Mouse (Mus musculus) layer of hippocampus, adult 9-10 months (tissue): ENCODE results near the gene Htr5b.
A peak's percentile ranks its signal among the peaks of the same experiment; 100 is the strongest.

Experiments used
- DNase-seq: peaks from one replicate; pipeline ENCODE4 v3.0.0; 2022; ENCODE audit warnings: low spot score

Htr5b gene

DNA sequence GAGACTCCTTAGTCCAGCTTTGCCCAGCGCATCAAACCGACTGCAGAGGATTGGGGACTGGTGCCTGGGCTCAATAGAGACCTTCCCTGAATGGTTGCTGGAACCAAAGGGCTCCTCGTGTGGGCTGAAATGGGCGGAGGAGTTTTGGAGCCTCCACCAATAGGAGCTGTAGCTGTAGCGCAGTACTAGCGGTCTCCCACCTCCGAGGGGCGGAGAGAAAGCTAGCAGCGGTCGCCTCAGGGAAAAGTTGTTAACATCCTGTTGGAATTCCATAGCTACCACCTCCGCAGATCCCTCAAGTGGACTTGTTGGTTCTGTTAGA lies at the start of gene Htr5b:
TSS of gene Htr5b (minus strand) at position 67 of the 322 bp plus-strand sequence.
- no peak for DNase-seq

DNA sequence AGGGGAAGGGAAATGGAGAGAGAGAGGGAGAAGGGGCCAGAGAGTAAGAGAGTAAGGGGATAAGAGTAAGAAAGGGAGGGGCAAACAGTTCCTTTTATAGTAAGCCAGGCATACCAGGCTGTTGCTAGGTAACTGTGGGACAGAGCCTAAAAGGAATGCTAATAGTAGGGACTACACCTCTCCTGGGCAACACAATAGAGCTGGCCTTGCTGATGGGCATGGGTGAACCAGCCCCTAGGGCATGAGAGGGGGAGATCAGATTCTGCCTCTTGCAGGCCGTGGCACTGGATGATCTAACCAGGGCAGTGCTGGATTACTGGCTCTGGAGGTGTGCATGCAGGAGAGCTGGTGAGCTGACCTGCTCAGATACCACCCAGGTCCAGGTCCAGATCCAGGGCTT lies 49.2 kb upstream of the Htr5b start:
- DNase-seq = no peak

DNA sequence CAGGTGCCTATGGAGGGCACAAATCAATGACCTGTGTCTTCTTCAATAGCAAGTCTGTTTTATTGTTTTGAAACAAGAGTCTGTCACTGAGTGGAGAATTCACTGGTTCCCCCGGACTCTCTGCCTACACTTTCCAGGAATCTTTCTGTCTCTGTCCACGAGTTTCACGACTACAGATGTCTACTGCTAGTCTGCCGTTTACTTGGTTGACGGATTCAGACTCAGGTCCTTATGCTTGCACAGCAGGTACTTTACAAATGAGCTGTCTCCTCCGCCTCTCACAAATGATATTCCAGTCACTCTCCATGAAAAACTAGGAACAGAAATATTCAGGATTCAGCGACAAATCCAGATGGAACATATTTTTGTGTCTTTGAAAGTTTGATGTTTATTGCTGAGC lies 42.3 kb upstream of the Htr5b start:
- no peak for DNase-seq

DNA sequence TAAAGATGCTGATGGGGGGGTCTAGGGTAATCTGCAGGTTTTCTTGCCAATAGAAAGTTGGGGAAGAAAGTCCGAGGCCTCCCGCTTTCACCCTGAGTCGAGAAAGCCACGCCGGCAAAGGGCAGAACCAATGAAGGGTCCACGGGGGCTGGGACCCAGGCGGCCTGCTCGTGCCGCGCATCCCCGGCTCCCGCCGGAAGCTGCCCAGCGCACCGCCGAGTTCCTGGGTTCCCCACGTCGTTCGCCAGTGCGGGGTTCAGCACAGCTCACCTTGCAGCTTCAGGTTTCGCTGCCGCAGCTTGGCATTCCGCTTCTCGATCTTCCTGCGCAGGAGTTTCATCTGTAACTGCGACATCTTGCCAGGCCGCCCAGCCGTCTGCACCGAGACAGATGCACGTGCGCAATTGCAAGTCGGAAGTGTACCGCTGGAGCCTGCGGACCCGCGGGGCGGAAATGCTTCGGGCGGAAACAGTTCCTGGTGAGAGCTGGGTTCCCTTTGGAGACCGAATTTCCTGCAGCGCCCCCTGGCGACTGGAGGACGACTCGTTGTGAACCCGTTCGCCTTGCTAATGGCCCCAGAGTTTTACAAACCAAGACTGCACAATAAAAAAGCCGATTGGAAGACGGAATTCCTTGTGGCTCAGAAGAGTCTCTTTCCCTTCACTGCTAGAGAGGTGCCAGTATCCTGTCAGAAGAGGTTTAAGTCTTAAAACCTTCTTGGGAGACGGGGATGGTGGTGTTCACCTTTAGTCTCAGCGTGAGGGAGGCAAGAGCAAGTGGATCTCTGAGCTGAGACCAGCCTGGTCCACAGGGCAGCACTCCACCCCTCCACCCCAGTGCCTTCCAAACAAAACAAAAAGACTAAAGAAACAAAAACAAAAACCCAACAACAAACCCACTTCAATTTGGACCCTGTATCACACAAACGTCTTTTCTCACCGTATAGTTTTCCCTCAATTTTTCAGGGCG lies 39.5 kb upstream of the Htr5b start, which contains the start of gene Ddx18:
TSS of gene Ddx18 (minus strand) at position 469 of the 969 bp plus-strand sequence.
- peak; percentile 89 for DNase-seq

- DNase-seq = no peak
Measured at GRCm38 (mm10) chr1:121557861-121558260, 29.6 kb upstream of the Htr5b start.

DNA sequence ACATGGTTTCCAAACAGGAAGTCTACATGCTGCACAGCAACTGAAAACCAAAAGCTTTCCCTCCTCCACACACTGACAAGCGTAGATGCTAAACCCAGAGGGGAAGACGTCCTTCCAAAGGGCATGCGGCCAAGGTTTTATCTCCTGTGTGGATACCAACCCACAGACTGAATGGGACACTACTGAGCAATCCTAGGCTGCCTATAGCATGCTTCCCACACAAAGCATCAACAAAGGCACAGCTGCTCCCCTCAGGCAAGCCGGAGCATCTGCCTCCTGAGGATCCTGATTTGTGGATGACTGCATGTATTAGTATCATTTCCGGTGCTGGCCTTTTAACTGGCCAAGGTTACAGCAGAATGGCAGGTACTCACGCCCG lies 23.2 kb upstream of the Htr5b start:
- DNase-seq = no peak

- DNase-seq = no peak
Measured at GRCm38 (mm10) chr1:121550801-121551456, 22.7 kb upstream of the Htr5b start.

DNA sequence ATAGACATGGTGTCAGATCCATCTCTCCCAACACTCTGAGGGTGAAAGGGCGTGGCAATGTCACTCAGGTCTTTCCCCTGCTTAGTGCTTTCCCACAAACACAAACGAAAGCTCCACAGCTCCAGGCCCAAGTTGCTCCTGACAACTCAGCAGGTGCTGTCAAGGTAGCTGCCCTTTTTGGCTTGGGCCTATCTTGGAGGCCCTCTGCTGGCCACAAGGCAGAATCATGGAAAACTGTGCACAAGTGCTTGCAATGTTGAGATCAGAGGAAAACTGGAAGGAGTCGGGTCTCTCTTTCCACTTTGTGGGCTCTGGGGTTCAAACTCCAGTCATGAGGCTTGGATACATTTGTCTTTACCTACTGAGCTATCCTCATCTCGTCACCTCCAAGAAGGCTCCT lies 21.2 kb upstream of the Htr5b start:
- DNase-seq = no peak

DNA sequence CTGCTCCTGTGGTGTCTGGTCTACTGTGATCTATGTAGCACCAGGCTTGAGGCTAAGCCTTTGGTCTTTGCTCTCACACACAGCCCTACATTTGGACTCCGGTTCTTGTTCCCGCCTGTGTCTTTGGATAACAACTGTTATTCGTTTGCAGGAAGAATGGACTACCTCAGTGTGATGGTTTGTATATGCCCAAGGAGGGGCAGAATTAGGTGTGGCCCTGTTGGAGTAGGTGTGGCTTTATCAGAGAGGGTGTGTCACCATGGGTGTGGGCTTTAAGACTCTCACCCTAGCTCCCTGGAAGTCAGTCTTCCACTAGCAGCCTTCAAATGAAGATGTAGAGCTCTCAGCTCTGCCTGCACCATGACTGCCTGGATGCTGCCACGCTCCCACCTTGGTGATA lies 20.4 kb upstream of the Htr5b start:
- DNase-seq = no peak

GRCm38 (mm10) chr1:121546844-121547243 lies 18.6 kb upstream of the Htr5b start:
- no peak for DNase-seq

- no peak for DNase-seq
Measured at GRCm38 (mm10) chr1:121540361-121540760, 12.1 kb upstream of the Htr5b start.

DNA sequence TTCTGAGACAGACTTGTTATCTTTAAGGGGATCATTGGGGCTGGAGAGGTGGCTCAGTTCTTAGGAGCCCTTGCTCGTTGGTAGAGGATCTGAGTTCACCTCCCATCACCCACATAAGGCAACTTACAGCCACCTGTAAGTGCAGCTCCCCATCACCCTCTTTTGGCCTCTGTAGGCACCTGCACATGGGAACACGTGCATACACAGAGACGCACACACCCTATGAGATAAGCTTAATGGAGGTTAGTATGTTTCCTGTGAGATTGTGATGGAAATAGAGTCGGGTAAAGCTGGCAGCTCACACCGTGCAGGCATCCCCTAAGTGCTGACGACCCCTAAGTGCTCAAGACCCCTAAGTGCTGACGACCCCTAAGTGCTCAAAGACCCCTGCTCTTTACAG lies 3.2 kb upstream of the Htr5b start:
- DNase-seq = no peak

- DNase-seq = no peak
Measured at GRCm38 (mm10) chr1:121529286-121529685, 1.0 kb upstream of the Htr5b start.

GRCm38 (mm10) chr1:121527600-121528398 lies 466 bp downstream of the Htr5b start:
- DNase-seq = no peak

DNA sequence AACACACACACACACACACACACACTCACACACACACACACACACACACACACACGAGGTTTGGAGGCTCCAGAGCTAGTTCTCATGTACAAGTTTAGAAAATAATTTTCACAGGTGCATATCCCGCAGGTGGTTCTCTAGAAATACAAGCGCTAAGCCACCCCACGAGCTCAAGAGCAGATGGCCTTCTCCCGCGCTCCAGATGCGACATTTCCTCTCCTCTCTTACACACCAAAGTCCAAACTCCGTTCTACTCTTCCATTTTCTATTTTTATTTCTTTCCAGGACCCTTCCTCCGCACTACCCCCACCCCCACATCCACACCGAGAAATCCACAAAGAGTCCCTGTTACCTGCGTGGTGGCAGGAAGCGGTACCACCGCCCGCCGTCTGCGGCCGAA lies 1.2 kb downstream of the Htr5b start:
- DNase-seq = no peak

DNA sequence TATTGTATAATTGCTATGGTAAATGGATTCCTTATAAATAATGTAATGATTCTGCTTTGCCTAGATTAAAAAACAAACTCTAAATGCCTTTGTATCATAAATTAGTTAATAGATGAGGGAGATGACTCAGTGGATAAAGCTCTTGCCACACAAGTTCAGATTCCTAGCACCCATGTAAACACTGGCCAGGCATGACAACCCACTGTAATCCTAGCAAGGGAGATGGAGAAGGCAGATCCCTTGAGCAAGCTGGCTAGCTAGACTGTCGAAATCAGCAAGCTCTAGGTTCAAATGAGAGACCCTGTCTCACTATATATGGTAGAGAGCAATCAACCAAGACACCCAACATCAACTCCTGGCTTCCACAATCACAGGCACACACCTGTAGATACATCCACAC lies 9.7 kb downstream of the Htr5b start:
- DNase-seq = no peak

DNA sequence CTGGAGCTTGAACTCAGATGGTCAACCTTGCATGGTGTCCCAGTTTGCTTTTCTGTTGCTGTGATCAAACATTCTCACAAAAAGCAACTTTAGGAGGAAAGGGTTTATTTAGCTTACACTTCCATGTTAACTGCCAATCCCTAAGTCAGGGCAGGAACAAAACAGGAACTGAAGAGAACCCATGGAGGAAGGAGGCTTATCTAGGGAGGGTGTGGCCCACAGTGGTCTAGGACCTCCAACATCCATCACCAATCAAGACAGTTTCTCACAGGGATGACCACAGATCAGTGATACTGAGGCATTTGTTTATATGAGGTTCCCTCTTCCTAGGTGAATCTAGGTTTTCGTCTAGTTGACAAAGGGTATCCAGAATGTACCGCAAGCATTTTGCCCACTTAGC lies 16.3 kb downstream of the Htr5b start:
- DNase-seq = no peak

DNA sequence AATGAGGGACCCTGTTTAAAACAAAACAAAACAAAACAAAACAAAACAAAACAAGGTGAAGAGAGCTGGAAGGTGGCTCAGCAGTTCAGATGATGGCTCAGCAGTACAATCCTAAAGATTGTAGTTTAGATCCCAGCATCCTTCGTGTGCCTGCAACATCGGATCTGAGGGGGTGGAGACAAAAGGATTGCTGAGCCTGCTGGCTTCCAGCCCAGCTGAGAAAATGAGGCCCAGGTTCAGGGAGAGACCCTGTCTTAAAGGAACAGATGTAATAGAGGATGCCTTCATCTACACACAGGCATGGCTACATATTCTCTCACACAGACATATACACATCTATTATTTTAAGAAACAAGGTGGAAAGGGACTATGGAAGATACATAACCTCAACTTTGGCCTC lies 17.1 kb downstream of the Htr5b start:
- no peak for DNase-seq

- DNase-seq = no peak
Measured at GRCm38 (mm10) chr1:121510420-121511140, 17.7 kb downstream of the Htr5b start.

DNA sequence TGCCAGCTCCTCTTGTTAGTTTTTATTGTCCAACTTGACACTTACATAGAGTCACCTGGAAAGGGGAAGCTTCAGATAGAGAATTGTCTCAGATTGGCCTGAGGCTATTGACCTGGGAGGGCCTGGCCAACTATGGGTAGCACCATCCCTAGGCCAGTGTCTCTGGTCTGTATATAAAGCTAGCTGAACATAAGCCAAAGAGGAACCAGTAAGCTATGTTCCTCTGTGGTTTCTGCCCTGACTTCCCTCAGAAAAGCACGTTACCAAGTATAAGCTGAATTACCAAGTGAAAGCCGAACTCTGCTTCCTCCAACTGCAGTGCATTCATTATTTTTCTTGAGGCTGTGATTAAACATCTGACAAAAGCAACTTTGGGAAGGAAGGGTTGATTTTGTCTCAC lies 19.5 kb downstream of the Htr5b start:
- no peak for DNase-seq

GRCm38 (mm10) chr1:121497093-121497492 lies 31.2 kb downstream of the Htr5b start:
- no peak for DNase-seq

DNA sequence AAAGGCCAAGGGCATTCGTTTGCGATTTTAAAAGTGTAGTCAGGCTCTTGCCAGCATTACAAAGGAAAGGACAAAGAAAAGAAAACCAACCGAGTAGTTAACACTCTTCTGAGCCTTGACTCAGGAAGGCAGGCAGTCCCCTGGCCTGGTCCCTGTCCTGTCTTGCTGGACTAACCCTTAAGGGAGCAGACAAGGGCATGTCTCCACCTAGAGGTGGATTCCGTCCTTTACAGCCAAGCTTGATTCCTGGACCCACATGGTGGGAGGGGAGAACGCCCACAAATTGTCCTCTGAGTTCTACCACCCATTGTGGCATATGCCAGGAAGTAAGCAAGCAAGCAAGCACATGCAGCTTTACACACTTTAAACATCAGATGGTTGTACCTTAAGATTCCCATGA lies 38.0 kb downstream of the Htr5b start:
- DNase-seq = no peak
